Mouse (Mus musculus) urinary bladder, adult 18-20 months (tissue): ENCODE data around the gene Armc6.
A peak's percentile ranks its signal among the peaks of the same experiment; 100 is the strongest.

Experiments
- DNase-seq, 2 experiments: peaks; one replicate each; pipeline ENCODE4 v3.0.0; 2022; ENCODE audit warnings: low spot score in 2 of 2, mixed read lengths in 2 of 2

Armc6 gene

GRCm38 (mm10) chr8:70234080-70234780, at the start of gene Armc6, which contains the start of gene Sugp2:
Gene Armc6, minus strand, starts transcription at chr8:70234466.
Gene Sugp2, plus strand, starts transcription at chr8:70234226.
- DNase-seq = peak; percentile 94 to 95

GRCm38 (mm10) chr8:70283136-70284077, 49.1 kb upstream of the Armc6 start:
- peak; percentile 38 to 58 for DNase-seq

GRCm38 (mm10) chr8:70282603-70283135, 48.4 kb upstream of the Armc6 start, which contains the start of gene Homer3:
Gene Homer3, plus strand, starts transcription at chr8:70282827.
- DNase-seq = peak; percentile 83 to 89

GRCm38 (mm10) chr8:70281001-70281400, 46.7 kb upstream of the Armc6 start:
- no peak for DNase-seq

- no peak for DNase-seq
These were observed 45.0 kb upstream of the Armc6 start for GRCm38 (mm10) chr8:70279266-70279665.

GRCm38 (mm10) chr8:70278175-70278574, 43.9 kb upstream of the Armc6 start:
- DNase-seq = no peak

- DNase-seq = no peak
These were observed 42.2 kb upstream of the Armc6 start for GRCm38 (mm10) chr8:70276476-70276875.

GRCm38 (mm10) chr8:70274350-70274749, 40.1 kb upstream of the Armc6 start:
- no peak for DNase-seq

GRCm38 (mm10) chr8:70272949-70273348, 38.7 kb upstream of the Armc6 start:
- no peak for DNase-seq

GRCm38 (mm10) chr8:70268799-70269565, 34.7 kb upstream of the Armc6 start:
- no peak for DNase-seq

- no peak for DNase-seq
These were observed 34.0 kb upstream of the Armc6 start for GRCm38 (mm10) chr8:70268311-70268710.

GRCm38 (mm10) chr8:70267674-70268073, 33.4 kb upstream of the Armc6 start:
- DNase-seq = no peak

GRCm38 (mm10) chr8:70259043-70259442, 24.8 kb upstream of the Armc6 start:
- DNase-seq = no peak

- no peak for DNase-seq
These were observed 24.3 kb upstream of the Armc6 start for GRCm38 (mm10) chr8:70258600-70258999.

GRCm38 (mm10) chr8:70257456-70257855, 23.2 kb upstream of the Armc6 start:
- no peak for DNase-seq

- no peak for DNase-seq
These were observed 20.4 kb upstream of the Armc6 start for GRCm38 (mm10) chr8:70254628-70255027.

- no peak for DNase-seq
These were observed 13.6 kb upstream of the Armc6 start for GRCm38 (mm10) chr8:70247841-70248240.

GRCm38 (mm10) chr8:70246622-70247021, 12.4 kb upstream of the Armc6 start:
- DNase-seq = no peak

- no peak for DNase-seq
These were observed 6.4 kb upstream of the Armc6 start for GRCm38 (mm10) chr8:70240642-70241041.

- peak in 1 of 2 experiments; percentile 54 for DNase-seq
These were observed 3.6 kb upstream of the Armc6 start for GRCm38 (mm10) chr8:70237842-70238241.

- DNase-seq = no peak
These were observed 489 bp upstream of the Armc6 start for GRCm38 (mm10) chr8:70234781-70235128.

GRCm38 (mm10) chr8:70233606-70234005, 660 bp downstream of the Armc6 start:
- no peak for DNase-seq
